Mouse (Mus musculus) testis, postnatal 10 days (tissue): ENCODE measurements around the gene Nova2.

Source experiments
- DNase-seq: peaks from one replicate; pipeline ENCODE4 v3.0.0; 2021; ENCODE audit warnings: low spot score

Gene Nova2

GRCm38 (mm10) chr7:18924321-18924720 lies 1.4 kb upstream of the Nova2 start:
- DNase-seq = peak; percentile 32

- DNase-seq = peak; percentile 48
Measured at GRCm38 (mm10) chr7:18926041-18926790, 528 bp downstream of the Nova2 start.

GRCm38 (mm10) chr7:18926911-18927310 lies 1.2 kb downstream of the Nova2 start:
- peak; percentile 35 for DNase-seq

GRCm38 (mm10) chr7:18927759-18928158 lies 2.1 kb downstream of the Nova2 start:
- peak; percentile 35 for DNase-seq

GRCm38 (mm10) chr7:18942376-18942775 lies 16.7 kb downstream of the Nova2 start:
- DNase-seq = peak; percentile 34

GRCm38 (mm10) chr7:18942815-18943214 lies 17.1 kb downstream of the Nova2 start:
- DNase-seq = no peak

- peak; percentile 29 for DNase-seq
Measured at GRCm38 (mm10) chr7:18948151-18948550, 22.5 kb downstream of the Nova2 start.

- DNase-seq = no peak
Measured at GRCm38 (mm10) chr7:18949781-18950522, 24.3 kb downstream of the Nova2 start.

GRCm38 (mm10) chr7:18950523-18951315 lies 25.0 kb downstream of the Nova2 start:
- no peak for DNase-seq

GRCm38 (mm10) chr7:18951397-18951796 lies 25.7 kb downstream of the Nova2 start:
- peak; percentile 84 for DNase-seq

- DNase-seq = peak; percentile 65
Measured at GRCm38 (mm10) chr7:18957569-18958383, 32.1 kb downstream of the Nova2 start.

GRCm38 (mm10) chr7:18958384-18958766 lies 32.7 kb downstream of the Nova2 start:
- no peak for DNase-seq

- no peak for DNase-seq
Measured at GRCm38 (mm10) chr7:18959446-18959845, 33.8 kb downstream of the Nova2 start.

GRCm38 (mm10) chr7:18962171-18962792 lies 36.6 kb downstream of the Nova2 start:
- DNase-seq = no peak

GRCm38 (mm10) chr7:18962795-18963194 lies 37.1 kb downstream of the Nova2 start:
- no peak for DNase-seq

- DNase-seq = peak; percentile 54
Measured at GRCm38 (mm10) chr7:18963294-18963843, 37.7 kb downstream of the Nova2 start.

GRCm38 (mm10) chr7:18965312-18965711 lies 39.6 kb downstream of the Nova2 start:
- no peak for DNase-seq

- no peak for DNase-seq
Measured at GRCm38 (mm10) chr7:18967603-18968002, 41.9 kb downstream of the Nova2 start.

GRCm38 (mm10) chr7:18970956-18971355 lies 45.3 kb downstream of the Nova2 start:
- DNase-seq = no peak

GRCm38 (mm10) chr7:18978381-18978780 lies 52.7 kb downstream of the Nova2 start:
- no peak for DNase-seq

- no peak for DNase-seq
Measured at GRCm38 (mm10) chr7:18986503-18986902, 60.8 kb downstream of the Nova2 start.
